Mouse (Mus musculus) thymus, adult 2 months (tissue): ENCODE data around the gene Col25a1. TPM values are rescaled to one million over a fixed set of nuclear protein-coding genes. Genes with fewer than 3 reads are reported as not detected.

Experiments
- DNase-seq: peaks from one replicate; pipeline ENCODE4 v3.0.0; 2021
- H3K27ac ChIP-seq: fragments of 200-500 bp; 2 replicates; pipeline ENCODE4 v1.5.1; 2012; ENCODE audit warnings: low read length, control low read depth; ENCODE audit not compliant: control insufficient read depth, insufficient read depth
- H3K27me3 ChIP-seq: fragments of 200-500 bp; 2 replicates; pipeline ENCODE4 v1.6.1; 2012; ENCODE audit warnings: mild to moderate bottlenecking, low read length, moderate library complexity, mixed read lengths; ENCODE audit not compliant: control insufficient read depth, insufficient read depth
- H3K36me3 ChIP-seq: fragments of 200-500 bp; 2 replicates; pipeline ENCODE4 v1.6.1; 2012; ENCODE audit warnings: mild to moderate bottlenecking, low read length, moderate library complexity; ENCODE audit not compliant: control insufficient read depth, insufficient read depth
- H3K4me1 ChIP-seq: fragments of 200-500 bp; replicated peaks from 2 replicates; pipeline ENCODE4 v1.6.1; 2012; ENCODE audit warnings: low read length; ENCODE audit not compliant: control insufficient read depth, insufficient read depth
- H3K4me3 ChIP-seq: fragments of 200-500 bp; 2 replicates; pipeline ENCODE4 v1.5.1; 2012; ENCODE audit warnings: mild to moderate bottlenecking, low read length, control low read depth, moderate library complexity; ENCODE audit not compliant: control insufficient read depth, insufficient read depth
- CTCF ChIP-seq: fragments of 200-500 bp; IDR thresholded peaks from 2 replicates; pipeline ENCODE4 v1.5.1; 2012; ENCODE audit warnings: mild to moderate bottlenecking, control low read depth, low read length, moderate library complexity, borderline replicate concordance; ENCODE audit not compliant: control insufficient read depth, poor library complexity, insufficient read depth; ENCODE audit errors: extremely low read depth
- POLR2A ChIP-seq: fragments of 200-500 bp; IDR thresholded peaks from 2 replicates; pipeline ENCODE4 v1.6.1; 2012; ENCODE audit warnings: mild to moderate bottlenecking, low read length, control low read depth, moderate library complexity; ENCODE audit not compliant: control insufficient read depth, poor library complexity, insufficient read depth; ENCODE audit errors: extremely low read depth
- WGBS: fragments of 180-500 bp; shearing (Covaris S2); methylation state at CpG from one replicate; pipeline ENCODE4 v1.1.7; 2018; 5-methylcytosine and 5-hydroxymethylcytosine counted together
- polyA plus RNA-seq: library from polyadenylated mRNA; depleted of rRNA; stranded (reverse); fragments of >200 nt; gene quantifications from 2 replicates; pipeline ENCODE4 v1.2.3, GENCODE M21; 2012

Gene Col25a1
- polyA plus RNA-seq, 1 experiment = not detected

DNA sequence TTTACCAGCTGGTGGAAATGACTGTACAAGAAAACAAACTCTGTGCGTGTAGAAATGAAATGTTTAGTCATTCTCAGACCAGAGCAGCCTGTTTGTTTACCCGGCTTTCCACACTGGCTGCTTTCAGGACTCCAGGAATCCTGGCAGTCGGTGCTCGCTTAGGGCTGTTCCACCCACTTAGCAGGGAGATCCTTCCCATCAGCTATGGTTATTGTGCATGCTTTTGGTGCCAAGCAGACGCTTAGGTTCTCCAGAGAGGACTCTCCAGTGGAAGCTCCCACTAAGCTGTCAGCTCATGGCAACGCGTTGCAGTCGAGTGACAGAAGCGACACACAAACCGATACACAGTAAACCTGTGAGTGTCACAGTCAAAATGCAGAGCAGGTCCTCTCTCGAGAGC is 2.7 kb upstream of the Col25a1 start:
- DNase-seq = no peak
- Histone ChIP-seq H3K36me3 (no peaks in the 10 kb centered on the region), H3K4me1 (no peaks in the 10 kb centered on the region), H3K27ac (no peak overlapping the region), H3K27me3 (no peaks in the 10 kb centered on the region), H3K4me3 (no peak overlapping the region)
- WGBS = 91% methylated on average over 11 of the region's 11 CpGs
- TF ChIP-seq CTCF (no peak), POLR2A (no peak)

DNA sequence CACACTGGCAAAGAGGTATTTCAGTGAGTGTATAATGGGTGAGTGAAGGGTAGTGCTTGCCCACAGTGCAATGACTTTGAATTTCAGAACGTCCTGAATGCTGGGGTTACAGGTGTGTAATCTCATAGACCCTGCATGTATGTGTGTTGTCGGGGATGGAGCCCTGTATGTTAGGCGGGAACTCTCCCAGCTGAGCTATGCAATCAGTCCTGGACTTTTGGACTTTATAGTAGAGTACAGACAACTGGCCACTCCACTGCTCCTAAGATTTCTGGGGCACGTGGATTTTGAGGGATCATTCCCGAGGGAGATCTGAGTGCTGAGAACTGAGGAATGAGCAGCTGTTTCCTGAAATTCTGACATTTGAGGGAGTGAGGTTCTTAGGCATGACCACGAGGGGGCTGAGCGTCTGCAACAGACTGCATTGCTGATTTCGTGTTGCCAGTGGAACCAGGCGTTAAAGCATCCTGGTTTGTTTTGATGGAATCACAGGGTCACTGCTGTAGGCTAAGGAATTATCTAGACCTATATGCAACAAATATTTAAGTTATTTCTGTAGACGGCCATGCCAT is 1.6 kb upstream of the Col25a1 start:
- Histone ChIP-seq H3K4me1 (no peaks in the 10 kb centered on the region), H3K27ac (no peak overlapping the region), H3K27me3 (no peaks in the 10 kb centered on the region), H3K4me3 (no peak overlapping the region), H3K36me3 (no peaks in the 10 kb centered on the region)
- 58% methylated on average over 10 of the region's 10 CpGs for WGBS
- DNase-seq = no peak
- TF ChIP-seq POLR2A = no peak
- TF ChIP-seq CTCF = no peak

GRCm38 (mm10) chr3:130137204-130137603 is 5.9 kb downstream of the Col25a1 start:
- Histone ChIP-seq H3K27ac (no peak overlapping the region), H3K4me1 (no peaks in the 10 kb centered on the region), H3K4me3 (no peak overlapping the region), H3K36me3 (no peaks in the 10 kb centered on the region), H3K27me3 (no peaks in the 10 kb centered on the region)
- TF ChIP-seq CTCF (no peak), POLR2A (no peak)
- DNase-seq = no peak

GRCm38 (mm10) chr3:130137640-130138039 is 6.3 kb downstream of the Col25a1 start:
- no peak for DNase-seq
- Histone ChIP-seq H3K27ac (no peak overlapping the region), H3K27me3 (no peaks in the 10 kb centered on the region), H3K4me3 (no peak overlapping the region), H3K36me3 (no peaks in the 10 kb centered on the region), H3K4me1 (no peaks in the 10 kb centered on the region)
- 32% methylated on average over 3 of the region's 3 CpGs for WGBS
- TF ChIP-seq CTCF (no peak), POLR2A (no peak)

DNA sequence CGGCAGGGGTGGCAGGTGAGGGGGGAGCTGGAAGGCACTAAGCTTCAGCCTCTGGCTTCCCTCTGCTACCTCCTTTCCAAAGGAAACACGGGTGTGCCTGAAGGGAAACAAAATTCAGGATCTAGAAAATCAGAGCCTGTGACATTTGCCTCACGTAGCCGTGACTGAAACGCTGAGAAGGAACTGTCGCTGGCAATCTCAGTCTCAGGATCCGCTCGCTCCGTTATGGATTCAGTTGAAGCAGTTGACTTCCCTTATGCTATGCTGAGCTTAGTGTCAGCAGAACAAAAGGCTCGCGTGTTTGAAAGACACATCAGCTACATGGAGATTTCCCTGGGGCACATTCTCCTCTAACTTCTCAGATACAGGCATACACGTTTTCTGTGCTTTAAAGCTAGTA is 14.6 kb downstream of the Col25a1 start:
- H3K36me3 ChIP-seq = no peaks in the 10 kb centered on the region
- 80% methylated on average over 12 of the region's 12 CpGs for WGBS
- no peaks in the 10 kb centered on the region for H3K4me1 ChIP-seq
- TF ChIP-seq POLR2A (no peak), CTCF (no peak)
- no peak overlapping the region for H3K27ac ChIP-seq
- H3K27me3 ChIP-seq = no peaks in the 10 kb centered on the region
- no peak overlapping the region for H3K4me3 ChIP-seq
- no peak for DNase-seq

- WGBS = 89% methylated on average over 8 of the region's 8 CpGs
- H3K4me3 ChIP-seq = no peak overlapping the region
- H3K27ac ChIP-seq = no peak overlapping the region
- TF ChIP-seq CTCF = no peak
- TF ChIP-seq POLR2A = no peak
- H3K4me1 ChIP-seq = no peaks in the 10 kb centered on the region
- no peak for DNase-seq
- no peaks in the 10 kb centered on the region for H3K27me3 ChIP-seq
- H3K36me3 ChIP-seq = no peaks in the 10 kb centered on the region
Observed at GRCm38 (mm10) chr3:130147827-130148226, 16.5 kb downstream of the Col25a1 start.

DNA sequence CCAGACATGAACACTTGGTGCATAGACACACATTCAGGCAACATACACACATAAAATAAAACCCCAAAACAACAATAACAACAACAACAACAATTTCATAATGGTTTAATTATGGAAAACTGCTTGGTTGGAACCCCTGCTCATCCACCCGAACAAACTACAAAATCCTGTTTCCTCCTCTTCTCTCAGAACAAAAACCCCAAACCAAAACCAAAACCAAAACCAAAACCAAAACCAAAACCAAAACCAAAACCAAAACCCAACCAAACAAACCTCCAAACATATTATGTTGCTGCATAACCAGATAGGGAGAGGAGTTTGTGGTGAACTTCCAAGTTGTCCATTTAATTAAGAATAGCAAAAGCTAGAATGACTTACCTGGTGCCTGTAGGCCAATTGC is 17.9 kb downstream of the Col25a1 start:
- H3K36me3 ChIP-seq = no peaks in the 10 kb centered on the region
- no peak for TF ChIP-seq POLR2A
- TF ChIP-seq CTCF = no peak
- no peak overlapping the region for H3K27ac ChIP-seq
- no peaks in the 10 kb centered on the region for H3K27me3 ChIP-seq
- no peaks in the 10 kb centered on the region for H3K4me1 ChIP-seq
- 9% methylated on average over 1 of the region's 1 CpGs for WGBS
- no peak overlapping the region for H3K4me3 ChIP-seq
- DNase-seq = no peak
